Mouse (Mus musculus) lung, postnatal 0 days (tissue): ENCODE data around the gene Stmn3.

Experiments used
- CTCF ChIP-seq: IDR thresholded peaks from 2 replicates; pipeline ENCODE4 v1.5.1; 2016; ENCODE audit warnings: antibody characterized with exemption, mild to moderate bottlenecking
- EP300 ChIP-seq: IDR thresholded peaks from 2 replicates; pipeline ENCODE4 v1.6.1; 2016; ENCODE audit warnings: antibody characterized with exemption, mild to moderate bottlenecking, control low read depth

DNA sequence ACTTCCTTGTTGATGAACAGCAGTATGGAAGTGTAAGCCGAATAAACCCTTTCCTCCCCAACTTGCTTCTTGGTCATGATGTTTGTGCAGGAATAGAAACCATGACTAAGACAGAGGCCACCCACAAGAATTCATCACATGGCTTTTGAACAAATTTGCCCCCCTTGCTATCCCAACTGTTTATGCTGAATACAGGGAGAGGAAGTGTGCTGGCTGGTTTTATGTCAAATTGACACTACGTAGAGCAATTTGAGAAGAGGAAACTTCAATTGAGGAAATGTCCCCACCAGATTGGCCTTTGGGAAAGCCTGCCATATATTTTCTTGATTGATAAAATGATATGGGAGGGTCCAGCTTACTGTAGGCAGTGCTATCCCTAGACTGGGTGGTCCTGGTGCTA is 40.5 kb downstream of the Stmn3 start:
- TF ChIP-seq CTCF (no peak), EP300 (no peak)
